Mouse (Mus musculus) testis, adult 2 months (tissue): ENCODE results near the gene Klhl10.

Source experiments
- CTCF ChIP-seq: fragments of 200-500 bp; IDR thresholded peaks from 2 replicates; pipeline ENCODE4 v1.5.1; 2012; ENCODE audit warnings: low read depth, mild to moderate bottlenecking, inconsistent platforms, low read length, moderate library complexity; ENCODE audit not compliant: control insufficient read depth, insufficient read depth, insufficient replicate concordance
- POLR2A ChIP-seq: fragments of 200-500 bp; IDR thresholded peaks from 2 replicates; pipeline ENCODE4 v1.6.1; 2012; ENCODE audit warnings: low read depth, mild to moderate bottlenecking, inconsistent platforms, low read length, moderate library complexity; ENCODE audit not compliant: control insufficient read depth

- TF ChIP-seq POLR2A, result no peak
- no peak for TF ChIP-seq CTCF
Observed at GRCm38 (mm10) chr11:100501321-100501720, 59.6 kb downstream of the Klhl10 start.
